Mouse (Mus musculus) brain, adult 2 months (tissue): Measurements from ENCODE around the gene C730034F03Rik.
"Not testable (repeated sequence)": the region's sequence is repeated elsewhere in the genome, so short reads cannot be mapped to it uniquely, and the experiment has no call there.

Source experiments
- DNase-seq: peaks from one replicate; pipeline ENCODE4 v3.0.0; 2011; ENCODE audit warnings: low read depth, low spot score

Gene C730034F03Rik

GRCm38 (mm10) chr15:89429352-89430221 is at the start of gene C730034F03Rik, which contains the start of the genes Gm44502 and Chkb:
Gene C730034F03Rik (plus strand): TSS chr15:89429589.
Gene Gm44502 (minus strand): TSS chr15:89429696.
Gene Chkb (minus strand): TSS chr15:89429908.
- DNase-seq = peak; percentile 99

- no peak for DNase-seq
Observed at GRCm38 (mm10) chr15:89384617-89385016, 44.8 kb upstream of the C730034F03Rik start, which contains the start of gene Klhdc7b. Gene Klhdc7b (plus strand): TSS chr15:89384917.

GRCm38 (mm10) chr15:89387127-89387526 is 42.3 kb upstream of the C730034F03Rik start:
- DNase-seq = no peak

- DNase-seq = peak; percentile 59
Observed at GRCm38 (mm10) chr15:89390081-89390480, 39.3 kb upstream of the C730034F03Rik start.

- no peak for DNase-seq
Observed at GRCm38 (mm10) chr15:89396883-89397282, 32.5 kb upstream of the C730034F03Rik start.

- DNase-seq = peak; percentile 31
Observed at GRCm38 (mm10) chr15:89398146-89398545, 31.2 kb upstream of the C730034F03Rik start.

GRCm38 (mm10) chr15:89399716-89400115 is 29.7 kb upstream of the C730034F03Rik start:
- DNase-seq = no peak

- DNase-seq = no peak
Observed at GRCm38 (mm10) chr15:89402471-89402870, 26.9 kb upstream of the C730034F03Rik start.

- no peak for DNase-seq
Observed at GRCm38 (mm10) chr15:89404831-89405623, 24.4 kb upstream of the C730034F03Rik start.

- no peak for DNase-seq
Observed at GRCm38 (mm10) chr15:89406691-89407090, 22.7 kb upstream of the C730034F03Rik start.

- DNase-seq = no peak
Observed at GRCm38 (mm10) chr15:89410118-89410517, 19.3 kb upstream of the C730034F03Rik start, which contains the start of gene Syce3. Gene Syce3 (minus strand): TSS chr15:89410503.

- peak; percentile 58 for DNase-seq
Observed at GRCm38 (mm10) chr15:89415282-89415681, 14.1 kb upstream of the C730034F03Rik start.

GRCm38 (mm10) chr15:89421938-89422337 is 7.5 kb upstream of the C730034F03Rik start:
- DNase-seq = peak; percentile 33

- no peak for DNase-seq
Observed at GRCm38 (mm10) chr15:89424621-89425020, 4.8 kb upstream of the C730034F03Rik start.

GRCm38 (mm10) chr15:89425711-89426121 is 3.7 kb upstream of the C730034F03Rik start, which contains the start of gene Cpt1b:
Gene Cpt1b (minus strand): TSS chr15:89425863.
- DNase-seq = no peak

GRCm38 (mm10) chr15:89426716-89427115 is 2.7 kb upstream of the C730034F03Rik start:
- no peak for DNase-seq

- DNase-seq = no peak
Observed at GRCm38 (mm10) chr15:89428136-89428790, 1.1 kb upstream of the C730034F03Rik start.

- no peak for DNase-seq
Observed at GRCm38 (mm10) chr15:89428821-89429351, 503 bp upstream of the C730034F03Rik start.

- DNase-seq = peak; percentile 44
Observed at GRCm38 (mm10) chr15:89430341-89430740, 952 bp downstream of the C730034F03Rik start.

- not testable (repeated sequence) for DNase-seq
Observed at GRCm38 (mm10) chr15:89430771-89431170, 1.4 kb downstream of the C730034F03Rik start.

- no peak for DNase-seq
Observed at GRCm38 (mm10) chr15:89431271-89431670, 1.9 kb downstream of the C730034F03Rik start.
